Mouse (Mus musculus): ENCODE results near the gene Clcn7.

DNA sequence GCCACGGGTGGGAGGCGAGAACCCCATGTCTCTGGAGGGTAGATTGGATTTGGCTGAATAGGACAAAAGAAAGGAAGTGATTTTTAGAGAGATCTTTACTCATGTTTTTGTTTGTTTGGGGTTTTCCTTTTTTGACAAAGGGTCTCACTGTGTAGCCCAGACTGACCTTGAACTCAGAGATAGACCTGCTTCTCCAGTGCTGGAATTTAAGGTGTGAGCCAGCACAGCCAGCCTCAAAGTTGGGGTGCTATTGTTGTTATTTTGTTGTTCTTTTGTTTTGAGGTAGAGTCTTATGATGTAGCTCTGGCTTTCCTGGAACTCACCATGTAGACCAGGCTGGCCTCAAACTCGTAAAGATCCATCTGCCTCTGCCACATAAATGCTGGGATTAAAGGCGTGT is 69.2 kb downstream of the Clcn7 start:
- no peak for TF ChIP-seq CTCF (conservative IDR thresholded peaks at IDR 0.05; ENCODE audit: low read length)
- TF ChIP-seq NANOG (IDR thresholded peaks at IDR 0.05; ENCODE audit: borderline replicate concordance, low read length), result no peak
- no peak for TF ChIP-seq POU5F1 (IDR thresholded peaks at IDR 0.05; ENCODE audit: borderline replicate concordance, low read length)
